Mouse (Mus musculus) B cell, adult 67 days (primary cell): ENCODE data around the gene Gm17455. TPM values are rescaled to one million over a fixed set of nuclear protein-coding genes. Genes with fewer than 3 reads are reported as not detected.

Source experiments
- total RNA-seq, 2 experiments: library from RNA; stranded (reverse); gene quantifications; 4 replicates each; pipeline ENCODE4 v1.2.4; 2023

Gene Gm17455
- total RNA-seq, result not detected

DNA sequence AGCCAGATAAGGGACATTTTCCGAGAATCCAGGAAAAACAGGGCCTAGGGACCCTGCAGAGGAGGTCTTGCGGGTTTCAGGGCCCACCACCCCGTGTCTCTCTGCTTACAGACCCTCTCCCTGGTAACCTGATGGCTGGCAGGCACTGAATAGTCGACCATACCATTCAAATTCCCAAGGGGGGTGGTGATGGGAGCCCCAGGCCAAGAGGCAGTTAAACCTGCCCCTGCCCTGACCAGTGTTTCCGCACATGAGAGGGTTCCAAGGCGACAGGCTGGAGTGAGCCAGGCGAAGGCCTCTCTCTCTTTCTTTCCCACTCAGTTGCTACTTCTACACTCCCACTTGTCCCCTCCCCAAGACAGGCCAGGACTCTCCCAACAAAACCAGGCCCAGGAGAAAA lies at the start of gene Gm17455:
Gm17455 (plus strand) TSS at position 278 of the 400 bp plus-strand sequence.

Other genes starting within 250 kb of the Gm17455 start
- 100 to 1,000 TPM; 154 to 188 TPM for gene Chst3, start 180.5 kb upstream of the Gm17455 start, total RNA-seq
- 100 to 1,000 TPM; 620 to 653 TPM for gene Psap, start 122.1 kb upstream of the Gm17455 start, total RNA-seq
- 10 to 100 TPM; 19.6 to 28.8 TPM for gene Vsir, start 52.9 kb upstream of the Gm17455 start, total RNA-seq